Mouse (Mus musculus) CH12.LX (cell line): Measurements from ENCODE around the gene Tcf7l1.

ENCODE experiments used
- GABPA ChIP-seq: IDR thresholded peaks from 2 replicates; pipeline ENCODE4 v1.6.1; 2012; ENCODE audit warnings: low read depth, low read length, improper control_type of control experiment, inconsistent platforms; ENCODE audit not compliant: insufficient replicate concordance
- JUN ChIP-seq: IDR thresholded peaks from 2 replicates; pipeline ENCODE4 v1.6.1; 2011; ENCODE audit warnings: low read depth, mild to moderate bottlenecking, low read length, improper control_type of control experiment, moderate library complexity; ENCODE audit not compliant: insufficient read depth
- POLR2A ChIP-seq: IDR thresholded peaks from 2 replicates; pipeline ENCODE4 v1.6.1; 2011; ENCODE audit warnings: low read depth, mild to moderate bottlenecking, improper control_type of control experiment, low read length
- SMC3 ChIP-seq: IDR thresholded peaks from 2 replicates; pipeline ENCODE4 v1.6.1; 2011; ENCODE audit warnings: low read depth, low read length, improper control_type of control experiment
- ZC3H11A ChIP-seq: IDR thresholded peaks from 2 replicates; pipeline ENCODE4 v1.6.1; 2012; ENCODE audit warnings: low read depth, mild to moderate bottlenecking, inconsistent platforms, low read length, improper control_type of control experiment
- ZNF384 ChIP-seq: IDR thresholded peaks from 2 replicates; pipeline ENCODE4 v1.6.1; 2012; ENCODE audit warnings: low read depth, low read length, improper control_type of control experiment, inconsistent platforms

GRCm38 (mm10) chr6:72598791-72599557 lies 190.1 kb downstream of the Tcf7l1 start:
- TF ChIP-seq POLR2A: no peak
- TF ChIP-seq JUN: no peak
- TF ChIP-seq ZC3H11A: no peak
- TF ChIP-seq ZNF384: no peak
- no peak for TF ChIP-seq GABPA
- no peak for TF ChIP-seq SMC3
